Mouse (Mus musculus): Measurements from ENCODE around the gene Xirp1. TPM values are rescaled to one million over a fixed set of nuclear protein-coding genes. Genes with fewer than 3 reads are reported as not detected.

Xirp1 gene
- polyA plus RNA-seq, 1 experiment = 0.03 TPM

GRCm38 (mm10) chr9:120030421-120030820 lies 7.0 kb upstream of the Xirp1 start:
- no peak overlapping the region for H3K4me3 ChIP-seq (replicated peaks; ENCODE audit: insufficient read depth, low read depth, low read length)
- WGBS = 90% methylated on average over 10 of the region's 10 CpGs
- H3K27me3 ChIP-seq (ENCODE audit: control insufficient read depth, insufficient read depth, low read length) = no peaks in the 10 kb centered on the region
- no peak for DNase-seq
- no peak overlapping the region for H3K27ac ChIP-seq (ENCODE audit: insufficient read depth, low read length)
- H3K4me1 ChIP-seq (ENCODE audit: control insufficient read depth, insufficient read depth, low read length) = peaks cover 21% of the 10 kb centered on the region
- no peak for TF ChIP-seq CTCF (IDR thresholded peaks at IDR 0.05; ENCODE audit: borderline replicate concordance, insufficient read depth, low read depth, low read length)
- no peak for TF ChIP-seq POLR2A (IDR thresholded peaks at IDR 0.05; ENCODE audit: borderline replicate concordance, insufficient read depth, low read length)

- DNase-seq = no peak
- H3K27ac ChIP-seq (ENCODE audit: insufficient read depth, low read length) = no peak overlapping the region
- TF ChIP-seq POLR2A (IDR thresholded peaks at IDR 0.05; ENCODE audit: borderline replicate concordance, insufficient read depth, low read length) = no peak
- TF ChIP-seq CTCF (IDR thresholded peaks at IDR 0.05; ENCODE audit: borderline replicate concordance, insufficient read depth, low read depth, low read length) = no peak
- H3K4me1 ChIP-seq (ENCODE audit: control insufficient read depth, insufficient read depth, low read length) = peaks cover 26% of the 10 kb centered on the region
- no peaks in the 10 kb centered on the region for H3K27me3 ChIP-seq (ENCODE audit: control insufficient read depth, insufficient read depth, low read length)
- 96% methylated on average over 6 of the region's 6 CpGs for WGBS
- no peak overlapping the region for H3K4me3 ChIP-seq (replicated peaks; ENCODE audit: insufficient read depth, low read depth, low read length)
Measured at GRCm38 (mm10) chr9:120029880-120030279, 6.5 kb upstream of the Xirp1 start.

GRCm38 (mm10) chr9:120027401-120028151 lies 4.2 kb upstream of the Xirp1 start:
- Histone ChIP-seq H3K27ac (ENCODE audit: insufficient read depth, low read length) (peak overlapping the region; percentile 67), H3K27me3 (ENCODE audit: control insufficient read depth, insufficient read depth, low read length) (no peaks in the 10 kb centered on the region), H3K4me1 (ENCODE audit: control insufficient read depth, insufficient read depth, low read length) (peaks cover 41% of the 10 kb centered on the region), H3K4me3 (replicated peaks; ENCODE audit: insufficient read depth, low read depth, low read length) (peak overlapping the region; percentile 18)
- 2% methylated on average over 14 of the region's 14 CpGs for WGBS
- TF ChIP-seq CTCF (IDR thresholded peaks at IDR 0.05; ENCODE audit: borderline replicate concordance, insufficient read depth, low read depth, low read length) (peak; percentile 87), POLR2A (IDR thresholded peaks at IDR 0.05; ENCODE audit: borderline replicate concordance, insufficient read depth, low read length) (no peak)
- peak; percentile 77 to 82 for DNase-seq

- DNase-seq = no peak
- peaks cover 48% of the 10 kb centered on the region for H3K4me1 ChIP-seq (ENCODE audit: control insufficient read depth, insufficient read depth, low read length)
- 27% methylated on average over 5 of the region's 5 CpGs for WGBS
- no peak overlapping the region for H3K4me3 ChIP-seq (replicated peaks; ENCODE audit: insufficient read depth, low read depth, low read length)
- TF ChIP-seq POLR2A (IDR thresholded peaks at IDR 0.05; ENCODE audit: borderline replicate concordance, insufficient read depth, low read length) (no peak), CTCF (IDR thresholded peaks at IDR 0.05; ENCODE audit: borderline replicate concordance, insufficient read depth, low read depth, low read length) (no peak)
- H3K27ac ChIP-seq (ENCODE audit: insufficient read depth, low read length) = no peak overlapping the region
- no peaks in the 10 kb centered on the region for H3K27me3 ChIP-seq (ENCODE audit: control insufficient read depth, insufficient read depth, low read length)
Measured at GRCm38 (mm10) chr9:120024625-120025024, 1.2 kb upstream of the Xirp1 start.

GRCm38 (mm10) chr9:120024171-120024570 lies 773 bp upstream of the Xirp1 start:
- TF ChIP-seq POLR2A (IDR thresholded peaks at IDR 0.05; ENCODE audit: borderline replicate concordance, insufficient read depth, low read length) (no peak), CTCF (IDR thresholded peaks at IDR 0.05; ENCODE audit: borderline replicate concordance, insufficient read depth, low read depth, low read length) (no peak; the same call in 1 of the 2 replicates)
- H3K4me1 ChIP-seq (ENCODE audit: control insufficient read depth, insufficient read depth, low read length) = peaks cover 48% of the 10 kb centered on the region
- no peak overlapping the region for H3K4me3 ChIP-seq (replicated peaks; ENCODE audit: insufficient read depth, low read depth, low read length)
- H3K27me3 ChIP-seq (ENCODE audit: control insufficient read depth, insufficient read depth, low read length) = no peaks in the 10 kb centered on the region
- H3K27ac ChIP-seq (ENCODE audit: insufficient read depth, low read length) = no peak overlapping the region; the same call in 1 of the 2 replicates
- peak; percentile 96 for DNase-seq
- 9% methylated on average over 10 of the region's 10 CpGs for WGBS

DNA sequence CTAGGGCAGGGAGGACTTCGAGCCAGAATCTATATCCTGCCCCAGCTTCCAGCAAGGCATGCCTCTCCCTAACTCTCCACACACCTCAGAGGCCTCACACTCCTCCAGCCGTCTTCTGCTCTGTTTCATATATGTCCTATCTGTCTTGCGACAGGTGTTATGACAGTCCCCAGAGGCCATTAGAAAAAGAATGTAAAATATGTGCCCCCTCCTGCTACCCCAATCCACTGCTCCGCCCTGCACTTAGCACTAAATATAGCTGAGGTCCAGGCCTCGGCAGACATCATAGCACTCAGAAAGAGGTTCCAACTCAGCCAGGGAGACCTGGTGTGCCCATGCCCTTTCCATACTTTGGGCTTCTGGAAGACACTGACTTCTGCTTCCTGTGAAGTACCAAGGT lies 2.2 kb downstream of the Xirp1 start:
- 70% methylated on average over 5 of the region's 5 CpGs for WGBS
- TF ChIP-seq CTCF (IDR thresholded peaks at IDR 0.05; ENCODE audit: borderline replicate concordance, insufficient read depth, low read depth, low read length) = no peak
- TF ChIP-seq POLR2A (IDR thresholded peaks at IDR 0.05; ENCODE audit: borderline replicate concordance, insufficient read depth, low read length) = no peak
- no peak overlapping the region for H3K27ac ChIP-seq (ENCODE audit: insufficient read depth, low read length)
- peaks cover 29% of the 10 kb centered on the region for H3K4me1 ChIP-seq (ENCODE audit: control insufficient read depth, insufficient read depth, low read length)
- no peaks in the 10 kb centered on the region for H3K27me3 ChIP-seq (ENCODE audit: control insufficient read depth, insufficient read depth, low read length)
- DNase-seq = no peak
- H3K4me3 ChIP-seq (replicated peaks; ENCODE audit: insufficient read depth, low read depth, low read length) = no peak overlapping the region

DNA sequence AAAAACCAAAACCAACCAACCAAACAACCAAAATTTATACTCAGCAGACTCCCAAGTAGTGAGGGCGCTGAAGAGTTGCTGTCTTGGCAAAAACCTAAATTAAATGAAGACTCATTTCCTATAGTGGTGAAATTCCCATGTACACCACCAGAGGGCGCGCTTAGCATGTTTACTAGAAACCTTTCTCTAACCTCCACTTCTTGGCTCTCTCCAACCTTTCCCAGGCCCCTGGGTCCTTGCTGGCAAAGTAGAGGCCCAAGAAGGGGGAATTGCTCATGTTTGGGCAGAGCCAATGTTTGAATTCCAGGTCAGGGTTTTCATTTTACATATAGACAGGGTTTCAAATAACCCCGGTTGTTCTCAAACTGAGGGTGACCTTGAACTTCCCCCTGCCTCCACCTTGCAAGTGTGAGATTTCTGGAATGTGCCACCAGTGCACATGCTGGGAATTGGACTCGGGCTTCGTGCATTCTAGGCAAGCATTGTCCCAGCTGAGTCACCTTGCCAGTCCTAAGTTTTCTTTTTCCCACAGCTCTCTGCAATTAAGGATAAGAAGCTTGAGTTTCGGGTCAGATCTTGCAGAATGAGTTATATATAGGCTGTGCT lies 3.0 kb downstream of the Xirp1 start:
- peak; percentile 49; the same call in 1 of the 2 replicates for TF ChIP-seq CTCF (IDR thresholded peaks at IDR 0.05; ENCODE audit: borderline replicate concordance, insufficient read depth, low read depth, low read length)
- TF ChIP-seq POLR2A (IDR thresholded peaks at IDR 0.05; ENCODE audit: borderline replicate concordance, insufficient read depth, low read length) = no peak
- 22% methylated on average over 7 of the region's 7 CpGs for WGBS
- Histone ChIP-seq H3K27me3 (ENCODE audit: control insufficient read depth, insufficient read depth, low read length) (no peaks in the 10 kb centered on the region), H3K4me1 (ENCODE audit: control insufficient read depth, insufficient read depth, low read length) (peaks cover 26% of the 10 kb centered on the region), H3K27ac (ENCODE audit: insufficient read depth, low read length) (no peak overlapping the region), H3K4me3 (replicated peaks; ENCODE audit: insufficient read depth, low read depth, low read length) (no peak overlapping the region)
- DNase-seq = peak; percentile 68 to 79

DNA sequence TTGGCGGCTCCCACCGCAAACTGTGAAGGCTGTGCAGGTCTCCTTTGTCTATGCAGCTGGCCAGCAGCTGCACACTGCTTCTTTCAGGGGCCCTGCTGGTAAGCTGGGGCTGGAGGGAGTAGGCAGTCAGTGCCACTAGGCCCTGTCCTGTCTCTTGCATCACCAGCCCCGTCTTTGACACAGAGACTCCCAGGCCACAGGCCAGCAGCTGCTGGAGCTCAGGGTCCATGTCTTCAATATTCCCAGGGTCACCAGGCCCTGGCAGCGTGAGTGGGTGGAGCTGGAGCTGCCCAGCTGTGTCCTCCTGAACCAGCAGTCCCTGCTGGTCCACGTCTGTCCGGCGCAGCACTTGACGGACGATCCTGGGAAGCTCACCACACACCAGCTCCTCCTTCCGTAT lies 6.4 kb downstream of the Xirp1 start:
- Histone ChIP-seq H3K27me3 (ENCODE audit: control insufficient read depth, insufficient read depth, low read length) (no peaks in the 10 kb centered on the region), H3K27ac (ENCODE audit: insufficient read depth, low read length) (no peak overlapping the region), H3K4me3 (replicated peaks; ENCODE audit: insufficient read depth, low read depth, low read length) (no peak overlapping the region), H3K4me1 (ENCODE audit: control insufficient read depth, insufficient read depth, low read length) (peaks cover 4% of the 10 kb centered on the region; the same call in 1 of the 2 replicates)
- no peak for DNase-seq
- WGBS = 79% methylated on average over 10 of the region's 10 CpGs
- TF ChIP-seq CTCF (IDR thresholded peaks at IDR 0.05; ENCODE audit: borderline replicate concordance, insufficient read depth, low read depth, low read length) (no peak), POLR2A (IDR thresholded peaks at IDR 0.05; ENCODE audit: borderline replicate concordance, insufficient read depth, low read length) (no peak)
